Mouse (Mus musculus): Measurements from ENCODE around the gene Prkch.

DNA sequence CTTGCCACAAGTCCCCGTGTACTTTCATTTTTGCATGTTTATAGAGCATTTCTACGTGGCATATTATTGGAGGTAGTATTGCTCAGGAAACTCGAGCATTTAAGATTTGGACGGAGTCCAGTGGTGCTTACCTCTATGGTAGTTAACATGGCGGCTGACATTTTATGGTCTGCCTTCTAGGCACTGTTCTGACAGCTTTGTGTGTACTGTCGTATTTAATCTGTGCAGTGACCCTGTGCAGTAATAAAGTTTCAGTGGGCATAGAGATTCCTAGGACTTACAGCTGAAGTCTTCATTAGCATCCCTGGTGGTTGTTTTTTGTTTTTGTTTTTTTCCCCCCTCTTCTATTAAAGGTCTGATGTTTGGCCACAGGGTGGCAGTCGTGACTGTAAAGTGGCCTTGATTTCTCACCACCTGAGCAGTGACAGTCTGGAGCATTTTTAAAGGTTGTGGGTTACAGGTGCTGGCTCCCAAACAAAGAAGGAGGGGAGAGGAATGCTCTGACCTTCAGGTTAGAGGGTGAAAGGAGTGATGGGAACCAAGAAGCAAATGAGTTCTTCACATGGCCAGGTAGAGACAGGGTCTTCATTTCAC, 120.6 kb downstream of the Prkch start:
- TF ChIP-seq CTCF (IDR thresholded peaks at IDR 0.05; ENCODE audit: extremely low read depth, insufficient read depth, insufficient read length, insufficient replicate concordance) (peak; percentile 53; the same call in 1 of the 2 replicates), POLR2A (IDR thresholded peaks at IDR 0.05; ENCODE audit: low read depth, low read length) (no peak)

Data from spleen, adult 2 months (tissue).